Mouse (Mus musculus) activated CD4-positive, CD25-positive, alpha-beta regulatory T cell, adult 9 weeks (primary cell): ENCODE measurements around the gene Il1rl1. TPM values are rescaled to one million over a fixed set of nuclear protein-coding genes. Genes with fewer than 3 reads are reported as not detected.

Source experiments
- polyA plus RNA-seq: library from polyadenylated mRNA; unstranded; fragments of 100-300 nt; shearing (Covaris generic); gene quantifications from one replicate; pipeline ENCODE4 v1.2.1, GENCODE M21; 2017

Gene Il1rl1
- 35.0 TPM for polyA plus RNA-seq

DNA sequence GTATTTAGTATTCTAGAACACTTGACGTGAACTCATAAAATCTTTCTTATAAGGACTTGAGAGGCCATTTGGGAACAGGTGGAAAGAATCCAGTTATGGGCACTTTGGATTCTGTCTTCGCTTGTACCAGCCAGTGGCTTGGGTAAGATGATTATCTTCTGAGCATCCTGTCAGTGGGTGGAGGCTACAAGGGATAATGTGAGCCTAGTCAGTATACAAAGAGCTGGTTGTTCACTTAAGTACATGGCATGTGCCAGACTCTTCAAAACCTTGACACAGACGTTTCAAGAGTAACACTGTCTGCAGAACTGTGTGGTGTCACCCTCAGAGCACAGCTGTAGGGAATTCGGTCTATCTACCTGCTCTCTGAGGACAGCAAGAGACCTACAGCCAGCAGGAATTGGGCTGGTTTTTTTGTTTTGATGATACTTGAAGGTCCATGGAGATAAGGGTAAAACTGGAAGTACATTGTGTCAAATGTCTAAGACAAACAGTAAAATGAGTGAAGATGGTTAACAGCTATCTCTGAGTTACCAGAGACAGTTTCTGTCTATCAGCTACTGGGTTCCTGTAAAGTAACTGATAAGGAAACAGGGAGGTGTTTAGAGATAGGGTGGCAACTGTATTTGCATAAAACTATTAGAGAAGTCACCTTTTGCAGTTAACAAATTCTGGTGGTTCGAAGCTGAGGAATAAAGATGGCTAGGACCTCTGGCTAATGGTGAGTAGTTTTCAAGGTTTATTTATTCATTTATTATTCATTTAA, at the start of gene Il1rl1:
Il1rl1 (plus strand) TSS at position 661 of the 766 bp plus-strand sequence.

GRCm38 (mm10) chr1:40465477-40466430, 36.4 kb downstream of the Il1rl1 start, which contains the start of gene Il18r1:
Il18r1 (plus strand) TSS chr1:40465552.

Other genes starting within 250 kb of the Il1rl1 start
- gene Il1r1, start 204.5 kb upstream of the Il1rl1 start, polyA plus RNA-seq, result 0.54 TPM
- gene Il1rl2, start 105.0 kb upstream of the Il1rl1 start, polyA plus RNA-seq, result 2.0 TPM
- gene Il18r1, start 36.0 kb downstream of the Il1rl1 start, polyA plus RNA-seq, result 35.1 TPM
- gene Il18rap, start 85.8 kb downstream of the Il1rl1 start, polyA plus RNA-seq, result 10.5 TPM
- gene Slc9a4, start 150.5 kb downstream of the Il1rl1 start, polyA plus RNA-seq, result not detected